Mouse (Mus musculus) telencephalon, adult 2 months (tissue): ENCODE measurements around the gene Xrn1.
"Not testable (repeated sequence)": the region's sequence is repeated elsewhere in the genome, so short reads cannot be mapped to it uniquely, and the experiment has no call there.

Source experiments
- DNase-seq: peaks from one replicate; pipeline ENCODE4 v3.0.0-alpha.2; 2011; ENCODE audit warnings: low read depth, low spot score

Xrn1 gene

DNA sequence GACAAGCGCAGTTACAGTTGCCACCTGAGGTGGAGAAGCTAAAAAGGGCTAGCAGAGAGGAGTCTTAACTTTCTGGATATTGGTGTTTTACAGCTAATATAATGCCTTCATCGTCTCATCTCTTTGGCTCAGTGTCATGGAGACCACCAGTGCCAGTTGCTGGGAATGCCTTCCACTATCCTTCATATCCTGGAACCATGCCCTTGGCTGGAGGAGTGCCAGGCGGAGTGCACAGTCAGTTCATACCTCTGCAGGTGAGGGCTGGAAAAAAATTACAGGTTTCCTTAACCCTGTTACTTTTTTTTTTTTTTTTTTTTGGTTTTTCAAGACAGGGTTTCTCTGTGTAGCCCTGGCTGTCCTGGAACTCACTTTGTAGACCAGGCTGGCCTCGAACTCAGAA lies 96.9 kb downstream of the Xrn1 start:
- DNase-seq, result no peak

DNA sequence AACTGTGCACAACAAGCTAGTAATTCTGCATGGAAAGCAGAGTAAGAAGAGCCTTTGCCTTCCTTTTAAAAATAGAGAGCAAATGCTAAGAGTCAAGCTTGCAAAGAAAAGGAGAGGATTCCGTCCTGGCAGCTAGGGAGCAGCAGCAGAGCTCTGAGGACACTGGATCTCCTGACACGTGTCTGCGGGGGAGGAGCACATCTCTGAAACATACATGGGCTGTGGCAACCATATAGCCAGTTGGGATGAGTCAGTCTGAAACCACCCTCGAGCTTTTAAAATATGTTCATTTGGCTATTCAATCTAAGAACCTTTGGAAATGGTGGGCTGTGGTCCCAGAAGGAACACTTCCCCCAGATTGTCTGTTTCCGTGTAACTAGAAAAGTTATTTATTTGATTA lies 100.3 kb downstream of the Xrn1 start:
- peak; percentile 50 for DNase-seq

DNA sequence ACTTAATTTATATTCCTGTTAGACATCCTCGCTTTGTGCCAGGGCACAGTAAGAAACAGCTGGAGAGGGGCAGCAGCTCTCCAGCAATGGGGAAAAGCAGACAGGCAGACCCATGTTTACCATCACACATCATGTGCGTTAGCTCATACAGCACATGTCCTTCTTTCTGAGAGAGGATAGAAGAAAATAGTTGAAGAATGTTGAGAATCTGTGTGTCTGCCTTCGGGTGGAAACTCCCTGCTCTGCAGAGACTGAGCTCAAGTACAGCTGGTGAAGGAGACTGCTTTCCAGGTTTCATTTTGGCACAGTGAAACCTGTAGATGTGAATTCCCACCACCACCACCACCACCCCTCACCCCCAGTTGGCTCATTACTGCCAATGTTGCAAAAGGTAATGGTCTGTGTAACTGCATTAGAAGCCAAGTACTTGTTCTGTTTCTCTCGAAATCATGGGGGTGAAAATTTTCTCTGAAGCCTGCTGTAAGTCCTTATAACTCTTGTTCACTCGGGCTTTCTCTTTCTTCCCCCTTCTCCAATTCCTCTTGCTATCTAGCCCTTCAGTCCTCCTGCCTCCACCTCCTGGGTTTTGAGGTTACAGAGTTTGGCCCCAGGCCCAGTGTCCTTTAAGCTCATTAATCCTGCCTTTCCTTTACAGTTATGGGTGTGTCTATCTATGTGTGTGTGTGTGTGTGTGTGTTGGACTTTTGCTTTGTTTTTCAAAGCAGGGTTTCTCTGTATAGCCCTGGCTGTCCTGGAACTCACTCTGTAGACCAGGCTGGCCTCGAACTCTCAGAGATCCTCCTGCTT lies 102.1 kb downstream of the Xrn1 start:
- DNase-seq, result no peak

DNA sequence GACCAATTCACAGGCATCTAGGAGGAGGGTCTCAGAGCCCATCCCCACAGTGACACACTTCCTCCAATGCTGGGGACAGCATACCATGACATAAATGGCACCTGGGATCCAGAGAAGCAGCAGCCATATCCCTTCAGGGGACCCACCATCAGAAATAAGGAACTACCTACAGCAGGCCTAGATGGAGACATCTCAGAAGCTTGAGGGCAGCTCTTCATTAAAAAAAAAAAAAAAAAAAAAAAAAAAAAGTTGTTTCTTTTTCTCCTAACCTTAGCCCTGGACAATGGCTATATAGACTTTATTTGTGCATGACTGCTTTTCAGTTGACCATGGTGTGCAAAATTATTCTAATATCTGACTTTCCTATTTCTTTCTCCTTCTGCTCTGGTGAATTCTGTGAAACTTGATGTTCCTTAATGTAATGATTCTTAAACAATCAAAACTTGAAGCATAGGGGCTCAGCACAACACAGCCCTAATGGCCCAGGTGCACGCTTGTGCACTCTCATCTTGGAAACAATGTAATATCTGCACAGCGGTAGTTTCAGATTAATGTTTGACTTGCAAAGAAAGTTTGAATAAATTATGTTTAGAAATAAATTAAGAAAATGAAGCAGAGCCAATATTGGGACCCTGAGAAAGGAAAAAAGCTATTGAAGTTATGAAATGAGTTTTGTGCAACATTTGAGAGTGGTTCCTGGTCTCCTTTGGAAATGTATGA lies 108.7 kb downstream of the Xrn1 start:
- no peak for DNase-seq

DNA sequence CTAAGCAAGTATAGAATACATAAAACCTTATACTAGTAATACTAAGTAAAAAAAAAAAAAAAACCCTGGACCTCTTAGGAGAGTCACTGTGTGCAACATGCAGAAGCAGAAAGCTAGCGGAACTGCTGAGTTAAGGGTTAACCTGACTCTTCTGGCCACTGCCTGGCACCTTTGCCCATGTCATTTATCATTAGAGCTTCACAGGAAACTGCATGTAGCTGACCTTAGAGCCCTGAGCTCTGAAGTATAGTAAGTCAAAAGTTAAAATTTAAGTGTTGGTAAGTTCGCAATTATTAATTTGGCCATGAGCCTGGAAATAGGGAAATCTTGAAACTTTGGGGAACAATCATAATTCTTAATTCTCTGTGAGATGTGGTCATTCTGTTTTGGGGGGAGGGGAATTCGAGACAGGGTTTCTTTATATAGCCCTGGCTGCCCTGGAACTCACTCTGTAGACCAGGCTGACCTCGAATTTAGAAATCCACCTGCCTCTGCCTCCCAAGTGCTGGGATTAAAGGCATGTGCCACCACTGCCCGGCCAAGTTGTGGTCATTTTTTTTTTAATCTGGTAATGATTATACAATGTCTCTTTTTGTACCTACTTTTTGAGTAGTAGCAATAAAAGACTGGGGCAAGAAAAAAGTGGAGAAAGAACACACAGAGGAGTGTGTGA lies 109.4 kb downstream of the Xrn1 start:
- no peak for DNase-seq

DNA sequence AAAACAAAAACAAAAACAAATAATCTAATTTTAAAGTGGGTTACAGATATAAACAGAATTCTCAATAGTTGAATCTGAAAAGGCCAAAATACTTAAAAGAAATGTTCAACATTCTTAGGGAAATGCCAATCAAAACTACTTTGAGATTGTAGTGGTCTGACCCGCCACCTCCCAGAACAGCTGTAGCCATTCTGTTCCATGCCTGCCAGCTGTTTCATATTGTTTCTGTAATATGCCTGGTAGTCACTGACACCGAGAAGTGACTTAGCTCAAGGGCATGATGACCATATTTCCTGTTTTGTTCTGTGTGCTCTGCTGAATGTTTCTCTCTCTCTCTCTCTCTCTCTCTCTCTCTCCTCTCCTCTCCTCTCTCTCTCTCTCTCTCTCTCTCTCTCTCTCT lies 112.9 kb downstream of the Xrn1 start:
- DNase-seq, result no peak

DNA sequence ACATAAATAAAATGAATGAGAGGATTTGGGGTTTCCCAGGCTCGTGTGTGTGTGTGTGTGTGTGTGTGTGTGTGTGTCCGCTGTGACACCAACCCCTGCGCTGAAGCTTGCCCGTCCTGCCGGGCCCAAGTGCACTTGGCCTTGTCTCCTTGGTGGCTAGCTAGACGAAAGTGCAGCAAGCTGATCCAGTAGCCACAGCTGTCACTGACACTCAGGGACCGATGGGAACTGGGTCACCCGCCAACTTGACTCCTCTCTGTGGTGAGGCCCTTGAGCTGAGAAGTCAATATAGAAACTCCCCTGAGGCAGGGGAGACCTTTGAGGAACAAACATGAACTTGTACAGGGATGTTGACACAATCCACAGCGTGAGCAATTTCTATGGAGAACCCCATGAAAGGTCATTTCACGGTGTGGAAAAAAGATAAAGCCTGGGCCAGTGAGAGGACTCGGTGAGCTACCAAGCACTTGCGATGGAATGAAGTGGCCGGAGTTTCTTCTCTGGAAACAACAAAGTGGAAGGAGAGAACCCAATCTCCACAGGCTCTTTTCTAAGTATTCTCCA lies 124.3 kb downstream of the Xrn1 start:
- DNase-seq, result no peak

DNA sequence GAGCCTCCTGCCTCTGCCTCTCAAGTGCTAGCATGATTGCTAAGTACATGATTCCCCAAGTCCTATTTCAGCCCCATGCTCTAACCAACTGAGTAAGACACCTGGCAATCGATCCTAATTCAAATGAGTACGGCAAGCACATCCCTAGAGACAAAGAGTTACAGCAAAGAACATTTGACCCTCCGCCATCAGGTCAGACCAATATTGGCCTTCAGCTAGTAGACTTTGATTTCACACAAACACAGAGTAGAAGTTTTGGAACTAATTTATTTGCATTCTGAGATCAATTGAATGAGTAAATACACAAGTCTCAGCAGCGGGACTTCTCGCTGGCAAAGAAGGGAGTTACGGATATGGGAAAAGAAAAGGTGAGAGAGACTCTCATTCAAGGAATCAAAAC lies 130.7 kb downstream of the Xrn1 start:
- DNase-seq, result no peak

DNA sequence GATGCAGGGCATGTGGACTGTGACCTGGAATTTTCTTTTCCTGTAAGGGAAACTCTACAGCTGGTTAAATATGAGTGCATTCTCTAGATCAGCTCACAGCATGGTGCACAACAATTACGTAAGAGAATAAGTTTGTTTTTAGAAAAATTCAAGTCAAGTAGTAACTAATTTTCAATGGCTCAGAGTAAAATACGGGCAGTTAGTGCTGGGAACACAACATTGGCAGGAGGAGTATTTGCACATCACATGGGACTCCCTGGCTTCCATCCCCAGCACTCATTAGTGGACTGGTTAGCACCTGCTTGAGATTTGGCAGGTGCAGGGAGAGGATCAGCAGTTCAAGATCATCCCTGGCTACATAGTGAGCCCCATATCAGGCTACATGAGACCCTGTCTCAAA lies 133.1 kb downstream of the Xrn1 start:
- DNase-seq, result no peak

DNA sequence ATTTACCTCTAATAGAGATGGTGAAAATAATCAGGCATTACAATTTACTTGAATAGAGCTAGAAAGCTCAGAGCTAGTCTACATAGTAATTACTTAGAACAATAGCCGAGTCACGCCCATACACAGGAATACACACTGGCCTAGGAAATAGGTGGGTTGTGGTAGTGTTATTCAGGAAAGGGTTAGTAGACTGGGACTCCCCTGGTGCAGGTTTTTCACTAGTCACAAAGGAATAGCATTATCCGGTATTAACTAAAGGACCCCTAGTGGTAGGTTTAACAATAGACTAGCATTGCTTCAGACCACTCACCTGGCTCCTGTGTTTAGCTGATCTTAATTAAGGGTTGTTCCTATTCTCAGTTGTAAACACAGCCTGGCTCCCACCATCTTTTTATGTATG lies 133.9 kb downstream of the Xrn1 start:
- DNase-seq, result not testable (repeated sequence)

DNA sequence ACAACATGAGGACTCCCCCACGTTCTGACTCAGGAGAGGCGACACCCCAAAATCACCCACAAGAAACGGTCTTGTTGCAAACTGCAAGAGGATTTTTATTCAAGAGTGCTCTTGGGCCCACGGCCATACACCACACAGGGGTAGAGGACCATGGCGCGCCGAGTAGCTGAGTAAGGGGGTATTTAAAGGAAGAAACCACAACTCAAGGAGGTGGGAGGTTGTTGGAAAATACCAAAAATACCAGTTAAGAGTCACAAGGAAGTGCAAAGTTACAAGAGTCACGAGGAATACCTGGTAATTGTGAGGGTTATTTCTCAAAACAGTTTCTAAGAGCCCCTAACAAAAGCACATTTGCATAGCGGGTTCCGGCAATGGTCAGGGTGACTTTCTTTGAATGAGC lies 138.1 kb downstream of the Xrn1 start:
- not testable (repeated sequence) for DNase-seq

DNA sequence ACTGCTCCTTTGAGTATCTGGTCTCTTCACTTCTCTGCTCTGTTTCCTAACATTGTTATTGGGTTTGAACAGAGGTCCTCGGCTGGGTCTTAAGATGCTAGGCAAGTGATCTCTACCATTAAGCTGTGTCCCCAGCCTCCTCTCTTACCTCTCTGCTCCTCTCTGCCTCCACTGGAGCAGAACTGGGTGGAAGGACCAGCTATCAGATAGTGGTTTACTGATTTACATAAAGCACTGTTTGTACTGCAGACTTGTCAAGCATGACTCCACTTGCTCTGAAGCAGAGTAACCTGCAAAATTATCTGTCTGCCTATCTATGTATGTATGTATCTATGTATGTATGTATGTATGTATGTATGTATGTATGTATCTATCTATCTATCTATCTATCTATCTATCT lies 138.7 kb downstream of the Xrn1 start:
- no peak for DNase-seq

DNA sequence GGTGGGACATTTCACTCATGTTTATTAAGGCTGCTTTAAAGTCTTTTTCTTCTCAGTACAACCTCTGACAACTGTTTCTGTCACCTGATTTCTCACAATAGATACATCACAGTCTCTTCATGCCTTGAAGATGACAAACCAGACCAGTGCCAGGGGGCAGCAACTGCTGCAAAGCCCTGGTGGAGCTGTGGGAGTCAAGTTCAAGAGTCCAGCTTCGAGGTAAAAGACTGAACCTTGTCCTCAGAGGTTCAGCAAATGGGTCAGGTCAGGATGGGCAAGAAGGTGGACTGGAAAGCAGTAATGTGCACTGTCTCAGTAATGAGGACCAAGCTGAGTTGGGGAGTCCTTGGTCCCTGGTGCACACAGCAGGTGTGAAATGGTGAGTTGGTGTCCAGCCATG lies 139.8 kb downstream of the Xrn1 start:
- no peak for DNase-seq

DNA sequence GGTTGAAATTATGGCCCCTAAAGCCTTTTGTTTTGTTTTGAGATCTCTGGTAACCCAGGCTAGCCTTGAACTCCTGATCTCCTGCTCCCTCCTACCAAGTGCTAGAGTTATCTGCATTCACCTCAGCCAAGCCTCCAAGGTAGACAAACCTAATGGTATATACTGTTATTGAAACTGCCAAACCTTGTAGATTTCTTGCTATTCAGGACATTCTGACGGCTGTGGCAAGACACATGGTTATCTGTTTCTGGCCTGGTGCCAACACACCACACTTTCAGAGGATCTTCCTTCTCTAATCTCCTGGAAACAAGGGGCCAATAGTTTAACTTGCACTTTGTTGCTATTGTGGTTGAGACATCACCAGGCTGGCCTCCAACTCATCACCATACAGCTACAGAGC lies 140.6 kb downstream of the Xrn1 start:
- no peak for DNase-seq

DNA sequence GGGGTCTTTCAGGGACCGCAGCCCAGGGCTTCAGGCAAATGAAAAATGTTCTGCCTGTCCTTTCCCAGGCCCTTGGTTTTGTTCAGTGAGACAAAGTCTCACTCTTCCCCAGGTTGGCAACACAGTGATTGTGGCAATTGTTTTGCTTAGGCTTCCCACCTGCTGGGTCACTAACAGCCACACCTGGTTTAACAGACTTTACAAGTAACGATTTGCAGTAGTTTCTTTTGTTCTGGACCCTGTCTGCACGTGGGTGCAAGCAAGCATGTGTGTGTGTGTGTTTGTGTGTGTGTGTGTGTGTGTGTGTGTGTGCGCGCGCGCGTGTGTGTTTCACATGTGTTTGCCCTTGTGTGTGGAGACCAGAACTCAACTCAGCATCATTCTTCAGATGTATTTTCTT lies 148.3 kb downstream of the Xrn1 start:
- DNase-seq, result no peak
